Mouse (Mus musculus): ENCODE measurements around the gene Ldhd.

Gene Ldhd

GRCm38 (mm10) chr8:111630105-111630521 lies at the start of gene Ldhd:
TSS of gene Ldhd (minus strand) at chr8:111630374.
- no peak for DNase-seq

GRCm38 (mm10) chr8:111678848-111679247 lies 48.7 kb upstream of the Ldhd start:
- no peak for DNase-seq

- peak in 1 of 2 experiments; percentile 13 for DNase-seq
Observed at GRCm38 (mm10) chr8:111678111-111678510, 47.9 kb upstream of the Ldhd start.

GRCm38 (mm10) chr8:111676237-111676636 lies 46.1 kb upstream of the Ldhd start:
- peak in 1 of 2 experiments; percentile 13 for DNase-seq

- no peak for DNase-seq
Observed at GRCm38 (mm10) chr8:111666751-111667150, 36.6 kb upstream of the Ldhd start.

GRCm38 (mm10) chr8:111662473-111662872 lies 32.3 kb upstream of the Ldhd start:
- DNase-seq, result peak; percentile 28 to 42

GRCm38 (mm10) chr8:111658819-111659423 lies 28.7 kb upstream of the Ldhd start:
- DNase-seq, result no peak

- no peak for DNase-seq
Observed at GRCm38 (mm10) chr8:111657312-111657854, 27.2 kb upstream of the Ldhd start.

- DNase-seq, result no peak
Observed at GRCm38 (mm10) chr8:111653524-111653923, 23.4 kb upstream of the Ldhd start.

- DNase-seq, result no peak
Observed at GRCm38 (mm10) chr8:111650651-111651050, 20.5 kb upstream of the Ldhd start.

GRCm38 (mm10) chr8:111648834-111649233 lies 18.7 kb upstream of the Ldhd start:
- no peak for DNase-seq

GRCm38 (mm10) chr8:111645715-111646114 lies 15.5 kb upstream of the Ldhd start:
- DNase-seq, result no peak

GRCm38 (mm10) chr8:111644286-111645051 lies 14.3 kb upstream of the Ldhd start:
- DNase-seq, result peak; percentile 27 to 63

GRCm38 (mm10) chr8:111643264-111644141 lies 13.3 kb upstream of the Ldhd start, which contains the start of gene Zfp1:
TSS of gene Zfp1 (plus strand) at chr8:111643401.
- peak; percentile 86 to 92 for DNase-seq

GRCm38 (mm10) chr8:111642939-111643263 lies 12.7 kb upstream of the Ldhd start:
- no peak for DNase-seq

GRCm38 (mm10) chr8:111642496-111642895 lies 12.3 kb upstream of the Ldhd start:
- DNase-seq, result no peak

- no peak for DNase-seq
Observed at GRCm38 (mm10) chr8:111641064-111641463, 10.9 kb upstream of the Ldhd start.

GRCm38 (mm10) chr8:111638086-111638485 lies 7.9 kb upstream of the Ldhd start:
- DNase-seq, result no peak

GRCm38 (mm10) chr8:111632976-111633375 lies 2.8 kb upstream of the Ldhd start:
- DNase-seq, result no peak

- DNase-seq, result no peak
Observed at GRCm38 (mm10) chr8:111631589-111631988, 1.4 kb upstream of the Ldhd start.

GRCm38 (mm10) chr8:111628894-111629501 lies 1.2 kb downstream of the Ldhd start:
- no peak for DNase-seq

- peak; percentile 42 to 65 for DNase-seq
Observed at GRCm38 (mm10) chr8:111628401-111628800, 1.8 kb downstream of the Ldhd start.

GRCm38 (mm10) chr8:111627923-111628322 lies 2.3 kb downstream of the Ldhd start:
- DNase-seq, result no peak

Data from thymus, adult 18-20 months (tissue).